Mouse (Mus musculus): ENCODE results near the gene Zfp646. TPM values are rescaled to one million over a fixed set of nuclear protein-coding genes. Genes with fewer than 3 reads are reported as not detected.
A peak's percentile ranks its signal among the peaks of the same experiment; 100 is the strongest.
"Not testable (repeated sequence)": the region's sequence is repeated elsewhere in the genome, so short reads cannot be mapped to it uniquely, and the experiment has no call there.

Zfp646 gene
- polyA plus RNA-seq, 1 experiment: 12.8 TPM

DNA sequence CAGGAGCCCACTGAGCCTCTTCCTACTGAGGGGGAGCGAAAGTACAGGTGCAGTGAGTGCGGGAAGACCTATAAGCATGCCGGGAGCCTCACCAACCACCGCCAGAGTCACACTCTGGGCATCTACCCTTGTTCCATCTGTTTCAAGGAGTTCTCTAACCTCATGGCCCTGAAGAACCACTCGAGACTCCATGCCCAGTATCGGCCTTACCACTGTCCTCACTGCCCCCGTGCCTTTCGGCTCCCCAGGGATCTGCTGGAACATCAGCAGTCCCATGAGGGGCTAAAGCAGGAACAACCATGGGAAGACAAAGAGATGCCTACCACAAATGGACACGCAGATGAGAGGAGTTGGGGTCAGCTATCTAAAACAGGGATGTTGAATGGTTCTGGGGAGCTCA is 3.3 kb downstream of the Zfp646 start:
- WGBS: 94% methylated on average over 9 of the region's 9 CpGs
- DNase-seq (ENCODE audit: low read depth, low spot score): no peak

DNA sequence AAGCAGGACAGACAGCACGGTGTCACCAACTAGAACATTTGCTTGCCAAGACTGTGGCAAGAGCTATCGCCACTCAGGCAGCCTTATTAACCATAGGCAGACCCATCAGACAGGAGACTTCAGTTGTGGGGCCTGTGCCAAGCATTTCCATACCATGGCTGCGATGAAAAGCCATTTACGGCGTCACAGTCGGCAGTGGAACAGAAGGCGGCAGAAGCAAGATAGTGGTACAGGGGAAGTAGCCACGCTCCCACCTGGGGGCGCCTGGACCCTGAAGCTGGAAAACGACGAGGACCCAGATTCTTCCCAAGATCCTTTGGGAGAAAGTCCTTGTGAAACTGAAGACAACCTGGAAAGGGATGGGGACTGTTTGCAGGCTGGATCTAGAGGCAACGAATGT is 4.4 kb downstream of the Zfp646 start:
- 83% methylated on average over 12 of the region's 12 CpGs for WGBS
- no peak for DNase-seq (ENCODE audit: low read depth, low spot score)

DNA sequence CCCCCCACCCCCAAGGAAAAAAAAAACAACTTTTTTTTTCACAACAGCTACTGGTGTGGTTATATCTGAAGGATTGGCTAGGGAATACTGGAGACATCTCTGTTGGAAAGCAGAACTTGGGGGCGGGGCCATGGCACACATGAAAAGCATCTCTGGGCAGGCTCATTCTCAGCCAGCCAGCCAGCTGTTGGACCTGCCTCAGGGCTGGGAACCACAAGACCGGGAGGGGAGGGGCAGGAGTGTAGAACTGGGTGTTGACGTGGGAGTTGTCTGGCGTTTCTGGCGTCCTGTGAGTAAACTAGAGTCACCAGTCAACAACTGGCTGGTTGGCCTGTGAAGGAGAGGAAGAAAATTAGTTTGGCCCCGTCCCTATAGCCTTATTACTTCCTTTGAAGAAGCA is 9.9 kb downstream of the Zfp646 start:
- WGBS: 23% methylated on average over 6 of the region's 6 CpGs
- no peak for DNase-seq (ENCODE audit: low read depth, low spot score)

DNA sequence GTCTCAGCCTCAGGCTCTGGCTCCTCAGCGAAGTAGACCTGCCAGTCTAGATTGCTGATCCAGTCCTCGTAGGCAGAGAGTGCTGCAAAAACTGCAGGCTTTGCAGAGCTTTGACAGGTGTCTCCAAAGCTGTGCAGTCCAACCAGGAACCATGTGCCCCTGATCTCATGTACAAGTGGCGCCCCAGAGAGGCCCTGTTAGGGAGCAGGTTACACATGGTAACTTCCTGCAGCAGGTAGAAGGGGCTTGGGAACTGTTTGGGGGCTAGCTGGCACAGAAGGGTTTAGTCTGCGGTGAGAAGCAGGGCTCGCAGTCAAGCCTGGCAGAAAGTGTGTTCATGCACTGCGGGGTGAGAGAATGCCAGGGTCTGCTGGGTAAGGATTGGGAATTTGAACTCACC is 10.5 kb downstream of the Zfp646 start:
- WGBS: 88% methylated on average over 6 of the region's 6 CpGs

DNA sequence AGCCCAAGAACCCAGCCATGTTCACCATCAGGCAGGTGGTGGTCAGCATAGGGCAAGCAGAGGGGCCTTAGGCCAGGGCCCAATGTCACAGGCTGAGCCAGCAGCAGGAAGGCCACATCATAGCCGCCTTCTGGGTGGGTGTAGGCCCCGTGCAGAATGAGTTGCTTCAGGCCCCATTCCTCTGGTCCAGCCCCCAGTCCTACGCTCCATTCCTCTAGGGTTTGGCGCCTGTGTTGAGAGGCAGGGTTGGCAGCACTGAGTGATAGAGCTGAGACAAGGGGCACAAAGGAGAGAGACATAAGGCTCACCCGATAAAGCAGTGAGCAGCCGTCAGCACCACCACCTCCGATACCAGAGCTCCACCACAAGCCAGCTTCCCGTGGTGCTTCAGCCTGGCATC is 11.2 kb downstream of the Zfp646 start:
- 91% methylated on average over 8 of the region's 8 CpGs for WGBS
- DNase-seq (ENCODE audit: low read depth, low spot score): no peak

More for the DNA sequence above, 10.5 kb downstream of the Zfp646 start:
- no peak for DNase-seq (ENCODE audit: low read depth, low spot score)

DNA sequence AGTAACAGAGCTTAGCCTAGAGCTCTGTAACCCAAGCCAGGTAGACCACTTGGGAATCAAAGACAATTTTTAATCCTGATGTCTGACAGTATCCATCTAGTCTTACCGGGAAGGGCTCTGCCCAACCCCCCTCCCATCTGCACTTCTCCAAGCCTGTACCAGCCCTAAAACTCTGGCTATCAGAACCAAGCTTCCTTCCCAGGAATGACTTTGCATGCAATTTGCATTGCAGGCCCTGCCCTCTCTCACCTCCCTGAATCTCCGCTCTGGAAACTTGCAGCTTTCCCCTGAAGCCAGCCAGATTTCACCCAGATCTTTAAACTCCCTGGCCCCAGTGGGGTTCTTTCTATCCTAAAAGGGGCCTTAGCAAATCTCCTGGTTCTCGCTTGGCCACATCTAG is 11.8 kb downstream of the Zfp646 start:
- WGBS: 90% methylated on average over 3 of the region's 3 CpGs
- no peak for DNase-seq (ENCODE audit: low read depth, low spot score)

DNA sequence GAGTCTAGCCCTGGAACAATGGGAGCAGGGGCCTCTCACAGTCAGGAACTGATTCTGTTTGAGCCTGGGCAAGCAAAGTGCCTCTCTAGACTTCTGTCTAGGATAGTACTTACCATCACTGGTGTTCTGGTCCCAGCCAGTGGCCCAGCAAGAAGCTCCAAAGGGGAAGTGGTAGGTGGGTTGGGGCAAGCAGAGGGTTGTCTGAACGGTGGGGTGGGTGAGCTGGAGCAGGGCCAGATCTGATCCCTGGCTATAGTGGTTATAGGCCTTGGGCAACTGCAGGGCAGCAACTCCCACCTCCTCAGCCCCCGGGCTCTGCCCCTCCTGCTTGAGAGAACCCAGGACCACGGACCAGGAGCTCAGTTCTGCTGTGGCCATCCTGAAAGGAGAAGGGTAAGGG is 12.8 kb downstream of the Zfp646 start:
- no peak for DNase-seq (ENCODE audit: low read depth, low spot score)
- WGBS: 66% methylated on average over 3 of the region's 3 CpGs

DNA sequence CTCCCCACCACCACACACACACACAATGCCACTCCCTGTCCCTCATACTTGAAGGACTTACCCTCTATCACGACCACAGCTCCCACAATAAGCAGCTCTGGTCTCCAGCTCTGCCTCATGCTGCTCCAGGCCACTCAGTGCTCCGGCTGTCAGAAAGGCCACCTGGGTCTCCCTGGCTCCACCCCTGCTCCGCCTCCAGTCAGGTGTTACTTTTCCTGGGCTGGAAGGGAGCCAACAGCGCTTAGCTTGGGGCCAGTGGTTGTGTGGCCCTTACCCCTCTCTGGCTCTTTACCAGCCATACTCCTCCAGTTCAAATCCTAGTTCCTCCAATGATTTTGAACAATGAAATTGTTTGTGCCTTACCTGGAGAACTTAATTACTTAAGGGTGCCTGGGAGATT is 14.8 kb downstream of the Zfp646 start, which contains the start of gene Prss53:
TSS of gene Prss53 (minus strand) at position 173 of the 400 bp plus-strand sequence.
- DNase-seq (ENCODE audit: low read depth, low spot score): no peak
- WGBS: 15% methylated on average over 4 of the region's 4 CpGs

DNA sequence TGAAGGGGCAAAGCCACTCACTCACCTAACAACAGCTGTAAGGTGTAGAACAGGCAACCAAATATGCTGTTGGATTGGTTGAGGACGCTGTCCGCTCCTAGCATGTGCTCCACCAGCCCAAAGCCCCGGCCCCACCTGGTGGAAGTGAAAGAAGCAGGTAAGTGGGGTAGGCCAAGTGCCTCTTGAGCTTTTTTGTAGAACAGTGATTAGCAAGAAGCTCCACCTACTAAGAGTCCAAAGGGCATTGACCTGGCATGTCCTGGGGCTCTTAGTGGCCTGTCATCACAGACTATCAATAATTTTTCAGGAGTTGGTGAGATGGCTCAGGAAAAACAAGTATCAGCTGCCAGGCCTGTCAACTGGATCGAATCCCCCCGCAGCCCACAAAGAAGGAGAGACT is 18.5 kb downstream of the Zfp646 start:
- 44% methylated on average over 5 of the region's 5 CpGs for WGBS
- DNase-seq (ENCODE audit: low read depth, low spot score): no peak

DNA sequence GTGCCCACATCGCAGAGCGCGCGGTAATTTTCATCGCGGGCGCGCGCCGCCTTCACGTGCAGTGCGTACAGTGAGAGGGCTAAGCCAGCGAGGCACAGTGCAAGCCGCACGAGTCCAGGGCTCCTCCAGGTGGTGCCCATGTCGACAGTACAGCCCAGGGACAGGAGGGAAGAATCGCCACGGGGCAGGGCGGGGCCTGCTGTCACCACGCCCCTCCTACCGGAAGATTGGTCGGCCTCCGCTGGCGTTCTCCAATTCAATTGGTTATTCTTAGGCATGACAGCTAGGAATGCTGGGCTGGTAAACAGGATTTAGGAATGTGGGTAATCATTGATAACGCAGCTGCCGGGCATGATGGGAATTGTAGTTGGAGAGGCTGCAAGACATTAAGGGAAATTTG is 19.4 kb downstream of the Zfp646 start, which contains the start of the genes Gm21974 and Vkorc1:
TSS of gene Gm21974 (minus strand) at position 13 of the 400 bp plus-strand sequence.
TSS of gene Vkorc1 (minus strand) at position 176 of the 400 bp plus-strand sequence.
- 1% methylated on average over 26 of the region's 26 CpGs for WGBS
- DNase-seq (ENCODE audit: low read depth, low spot score): peak; percentile 85

DNA sequence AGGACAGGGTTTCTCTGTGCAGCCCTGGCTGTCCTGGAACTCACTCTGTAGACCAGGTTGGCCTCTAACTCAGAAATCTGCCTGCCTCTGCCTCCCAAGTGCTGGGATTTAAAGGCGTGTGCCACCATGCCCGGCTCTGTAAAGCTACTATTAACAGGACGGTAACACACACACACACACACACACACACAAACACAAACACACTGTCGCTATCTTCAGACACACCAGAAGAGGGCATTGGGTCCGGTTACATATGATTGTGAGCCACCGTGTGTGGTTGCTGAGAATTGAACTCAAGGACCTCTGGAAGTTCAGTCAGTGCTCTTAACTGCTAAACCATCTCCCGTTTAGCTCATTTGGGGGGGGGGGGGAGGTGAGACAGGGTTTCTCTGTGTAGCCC is 19.9 kb downstream of the Zfp646 start:
- WGBS: 51% methylated on average over 7 of the region's 7 CpGs
- DNase-seq (ENCODE audit: low read depth, low spot score): not testable (repeated sequence)

DNA sequence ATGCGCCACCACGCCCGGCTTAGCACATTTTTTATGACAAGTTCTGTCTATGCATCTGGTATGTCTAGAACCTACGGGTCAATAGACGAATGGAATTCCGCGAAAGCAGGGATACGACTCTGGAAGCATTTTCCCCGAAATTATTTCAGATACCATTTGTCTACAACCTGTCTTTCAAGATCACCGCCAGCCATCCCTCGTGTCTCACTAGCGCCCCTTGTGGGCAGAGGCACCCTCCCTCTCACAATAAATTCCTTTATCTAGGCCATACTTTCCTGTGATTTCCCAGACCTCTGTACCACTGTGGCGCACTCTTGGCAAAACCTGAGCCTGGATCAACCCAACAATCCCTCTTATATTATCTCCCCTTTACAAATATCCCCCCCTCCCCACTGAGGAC is 20.4 kb downstream of the Zfp646 start:
- no peak for DNase-seq (ENCODE audit: low read depth, low spot score)
- 63% methylated on average over 13 of the region's 13 CpGs for WGBS

DNA sequence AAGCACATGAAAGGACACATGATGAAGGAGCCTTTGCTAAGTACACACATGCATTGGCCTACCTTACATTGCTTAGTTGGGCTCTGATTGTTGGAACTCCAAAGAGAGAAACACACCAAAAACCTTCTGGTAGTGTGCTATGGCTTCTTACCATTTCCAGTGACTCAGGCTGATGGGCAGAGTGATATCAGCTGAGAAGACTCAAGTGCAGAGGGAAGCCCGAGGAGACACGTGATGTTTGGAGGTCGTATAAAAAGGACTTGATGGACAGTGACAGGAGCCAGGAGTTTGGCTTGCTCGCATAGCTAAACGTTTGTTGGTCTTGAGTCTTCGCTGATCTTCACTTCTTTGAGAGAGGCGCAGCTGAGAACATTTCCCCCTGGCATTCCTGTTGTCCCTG is 21.5 kb downstream of the Zfp646 start:
- DNase-seq (ENCODE audit: low read depth, low spot score): no peak
- 90% methylated on average over 7 of the region's 7 CpGs for WGBS

DNA sequence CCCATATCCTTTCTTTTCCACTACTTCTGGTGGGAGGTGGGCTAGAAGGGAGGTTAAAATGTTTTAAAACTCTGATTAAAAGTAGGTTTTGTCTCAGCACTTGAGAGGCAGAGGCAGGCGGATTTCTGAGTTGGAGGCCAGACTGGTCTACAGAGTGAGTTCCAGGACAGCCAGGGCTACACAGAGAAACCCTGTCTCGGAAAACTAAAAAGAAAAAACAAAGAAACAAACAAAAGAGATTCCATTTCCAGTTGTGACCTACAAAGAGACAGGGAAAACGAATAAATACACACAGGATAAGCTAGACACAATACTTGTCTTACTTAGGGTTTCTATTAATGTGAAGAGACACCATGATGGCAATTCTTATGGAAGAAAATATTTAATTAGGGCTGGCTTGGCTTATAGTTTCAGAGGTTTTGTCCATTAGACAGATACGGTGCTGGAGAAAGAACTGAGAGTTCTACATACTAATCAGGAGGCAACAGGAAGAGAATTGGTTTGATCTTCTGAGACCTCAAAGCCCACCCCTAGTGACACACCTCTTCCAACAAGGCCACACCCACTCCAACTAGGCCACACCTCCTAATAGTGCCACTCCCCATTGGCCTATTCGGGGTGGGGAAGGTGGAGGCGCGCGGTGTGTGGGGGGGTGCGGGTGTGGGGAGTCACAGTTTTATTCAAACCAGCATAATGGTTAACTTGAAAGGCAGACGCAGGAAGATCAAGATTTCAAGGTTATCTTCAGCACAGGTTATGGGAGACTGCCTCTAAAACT is 22.3 kb downstream of the Zfp646 start:
- DNase-seq (ENCODE audit: low read depth, low spot score): no peak
- 34% methylated on average over 10 of the region's 10 CpGs for WGBS

DNA sequence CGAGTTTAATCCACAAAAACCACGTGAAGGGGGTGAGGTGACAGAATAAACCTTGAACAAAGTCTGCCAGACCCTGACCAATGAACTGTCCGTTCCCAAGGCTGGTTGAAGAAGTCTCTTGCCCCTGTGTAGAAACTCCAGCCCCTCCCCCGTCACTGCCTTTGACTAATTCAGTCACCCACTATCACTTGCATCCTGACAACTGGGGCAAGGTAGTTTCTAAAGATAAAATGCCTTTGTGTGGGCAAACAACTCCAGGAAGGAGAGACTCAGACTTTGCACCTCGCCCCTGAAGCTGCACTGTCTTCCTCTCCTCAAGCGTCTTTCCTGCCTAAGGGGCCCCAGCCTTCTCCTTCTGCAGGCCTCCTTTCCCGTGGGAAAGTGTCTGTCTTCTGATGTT is 24.0 kb downstream of the Zfp646 start:
- 19% methylated on average over 7 of the region's 7 CpGs for WGBS
- no peak for DNase-seq (ENCODE audit: low read depth, low spot score)

DNA sequence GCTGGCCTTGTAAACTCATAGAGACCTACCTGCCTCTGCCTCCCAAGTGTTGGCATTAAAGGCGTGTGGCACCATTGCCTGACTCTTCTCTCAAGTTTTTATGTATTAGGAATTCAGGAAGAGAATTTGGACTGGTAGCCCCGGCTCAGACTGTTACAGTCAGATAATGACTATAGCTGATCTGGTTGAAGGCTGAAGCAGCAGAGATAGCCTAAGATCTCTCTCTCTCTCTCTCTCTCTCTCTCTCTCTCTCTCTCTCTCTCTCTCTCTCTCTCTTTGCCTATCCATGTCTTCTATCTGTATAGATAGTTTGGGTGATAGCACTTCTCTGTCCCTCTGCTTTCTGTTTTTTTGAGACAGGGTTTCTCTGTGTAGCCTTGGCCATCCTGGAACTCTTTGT is 25.8 kb downstream of the Zfp646 start:
- DNase-seq (ENCODE audit: low read depth, low spot score): no peak
- 93% methylated on average over 2 of the region's 2 CpGs for WGBS

DNA sequence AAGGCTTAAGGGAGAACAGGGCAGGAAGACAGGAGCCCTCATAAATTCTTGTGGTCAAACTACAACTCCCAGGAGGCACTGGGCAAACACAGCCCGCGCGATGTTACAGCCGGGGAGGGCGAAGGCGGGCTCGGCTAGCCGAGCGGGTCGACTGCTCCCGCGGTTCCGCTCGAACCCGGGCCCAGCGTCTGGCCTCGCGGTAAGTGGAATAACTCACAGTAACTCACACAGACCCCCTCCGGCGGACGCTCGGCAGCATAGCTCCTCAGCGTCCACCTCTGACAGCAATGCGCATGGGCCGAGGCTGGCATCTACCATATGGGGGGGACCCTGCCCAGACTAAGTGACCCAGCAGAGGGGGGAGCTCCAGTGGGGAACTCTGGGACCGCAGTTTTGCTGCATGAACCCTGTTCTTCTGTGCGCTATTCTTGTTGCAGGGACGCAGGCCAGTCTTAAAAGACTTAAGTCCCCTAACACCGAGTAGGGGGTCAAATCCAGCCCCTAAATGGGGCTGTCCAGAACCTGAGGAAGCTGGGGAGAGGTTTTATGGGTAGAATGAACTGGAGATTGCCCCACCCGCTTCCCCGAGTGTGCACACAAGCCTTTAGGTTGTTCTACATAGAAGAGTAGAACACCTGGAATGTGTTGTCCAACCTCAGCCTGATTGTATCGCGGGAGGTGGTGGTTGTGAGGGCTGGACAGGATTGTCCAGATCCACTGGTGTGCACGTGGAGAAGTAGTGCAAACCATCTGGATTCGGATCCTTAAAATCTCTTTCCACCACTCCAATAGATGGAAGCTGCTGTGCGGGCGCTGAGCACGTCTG is 28.2 kb downstream of the Zfp646 start, which contains the start of gene Bckdk:
TSS of gene Bckdk (plus strand) at position 112 of the 826 bp plus-strand sequence.
- WGBS: 4% methylated on average over 38 of the region's 38 CpGs
- DNase-seq (ENCODE audit: low read depth, low spot score): no peak

DNA sequence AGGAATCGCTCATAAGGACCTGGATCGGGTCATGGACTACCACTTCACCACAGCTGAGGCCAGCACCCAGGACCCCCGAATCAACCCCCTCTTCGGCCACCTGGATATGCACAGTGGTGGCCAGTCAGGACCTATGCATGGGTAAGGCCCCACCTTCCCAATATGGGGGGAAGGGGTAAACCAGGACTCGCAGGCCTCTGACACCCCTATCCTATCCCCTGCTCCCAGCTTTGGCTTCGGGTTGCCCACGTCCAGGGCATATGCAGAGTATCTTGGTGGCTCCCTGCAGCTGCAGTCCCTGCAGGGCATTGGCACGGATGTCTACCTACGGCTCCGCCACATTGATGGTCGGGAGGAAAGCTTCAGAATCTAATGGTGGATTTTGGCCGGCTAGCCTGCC is 31.9 kb downstream of the Zfp646 start:
- DNase-seq (ENCODE audit: low read depth, low spot score): no peak
- WGBS: 93% methylated on average over 12 of the region's 12 CpGs

DNA sequence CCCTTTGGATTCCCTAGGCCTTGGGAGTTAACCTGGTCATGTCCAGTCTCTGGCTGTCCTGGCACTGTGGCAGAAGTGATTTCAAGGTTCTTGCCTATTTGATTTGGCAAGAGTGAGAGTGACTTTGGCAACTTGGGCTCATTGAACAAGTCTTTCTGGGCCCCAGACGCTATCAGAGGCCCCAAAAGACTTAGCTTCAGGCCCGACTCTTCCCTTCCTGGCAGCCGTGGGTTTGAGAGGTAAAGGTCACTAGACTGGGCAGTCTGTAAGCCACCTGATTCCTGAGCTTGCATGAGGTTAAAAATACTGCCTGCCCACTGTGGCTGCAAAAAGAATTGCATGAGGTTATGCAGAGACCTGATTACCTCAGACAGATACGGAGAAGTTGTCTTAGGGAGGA is 32.6 kb downstream of the Zfp646 start:
- no peak for DNase-seq (ENCODE audit: low read depth, low spot score)
- 75% methylated on average over 4 of the region's 4 CpGs for WGBS

DNA sequence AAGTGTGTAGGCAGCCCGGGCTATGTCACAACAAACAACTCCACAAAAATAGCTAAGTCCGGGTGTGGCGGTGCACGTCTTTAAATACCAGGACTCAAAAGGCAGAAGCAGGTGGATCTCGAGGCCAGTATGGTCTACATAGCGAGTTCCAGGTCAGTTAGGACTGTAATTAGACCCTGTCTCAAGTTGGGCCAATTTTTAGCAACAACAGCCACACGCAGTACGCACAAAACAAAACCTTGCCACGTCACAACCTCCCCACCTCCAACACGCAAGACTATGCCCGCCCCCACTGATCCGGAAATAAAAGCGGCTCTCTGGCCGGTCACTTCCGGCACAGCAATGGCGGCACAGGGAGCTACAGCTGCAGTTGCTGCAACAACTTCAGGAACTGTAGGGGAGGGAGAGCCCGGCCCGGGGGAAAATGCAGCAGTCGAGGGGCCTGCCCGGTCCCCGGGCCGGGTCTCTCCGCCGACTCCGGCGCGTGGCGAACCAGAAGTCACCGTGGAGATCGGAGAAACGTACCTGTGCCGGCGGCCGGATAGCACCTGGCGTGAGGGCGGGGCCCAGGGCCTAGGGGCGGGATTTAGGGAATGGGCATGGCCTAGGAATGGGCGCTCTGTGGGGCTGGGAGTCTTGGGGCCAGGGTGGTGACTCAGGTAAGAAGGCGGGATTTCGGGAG is 36.3 kb downstream of the Zfp646 start, which contains the start of gene Kat8:
TSS of gene Kat8 (plus strand) at position 327 of the 682 bp plus-strand sequence.
- DNase-seq (ENCODE audit: low read depth, low spot score): no peak
- under 1% methylated on average over 40 of the region's 40 CpGs for WGBS
